Mouse (Mus musculus): Measurements from ENCODE around the gene Jtb. TPM values are rescaled to one million over a fixed set of nuclear protein-coding genes. Genes with fewer than 3 reads are reported as not detected.

The Jtb gene
- total and polyA plus RNA-seq, 3 experiments = 103 to 107 TPM; not detected in 1

DNA sequence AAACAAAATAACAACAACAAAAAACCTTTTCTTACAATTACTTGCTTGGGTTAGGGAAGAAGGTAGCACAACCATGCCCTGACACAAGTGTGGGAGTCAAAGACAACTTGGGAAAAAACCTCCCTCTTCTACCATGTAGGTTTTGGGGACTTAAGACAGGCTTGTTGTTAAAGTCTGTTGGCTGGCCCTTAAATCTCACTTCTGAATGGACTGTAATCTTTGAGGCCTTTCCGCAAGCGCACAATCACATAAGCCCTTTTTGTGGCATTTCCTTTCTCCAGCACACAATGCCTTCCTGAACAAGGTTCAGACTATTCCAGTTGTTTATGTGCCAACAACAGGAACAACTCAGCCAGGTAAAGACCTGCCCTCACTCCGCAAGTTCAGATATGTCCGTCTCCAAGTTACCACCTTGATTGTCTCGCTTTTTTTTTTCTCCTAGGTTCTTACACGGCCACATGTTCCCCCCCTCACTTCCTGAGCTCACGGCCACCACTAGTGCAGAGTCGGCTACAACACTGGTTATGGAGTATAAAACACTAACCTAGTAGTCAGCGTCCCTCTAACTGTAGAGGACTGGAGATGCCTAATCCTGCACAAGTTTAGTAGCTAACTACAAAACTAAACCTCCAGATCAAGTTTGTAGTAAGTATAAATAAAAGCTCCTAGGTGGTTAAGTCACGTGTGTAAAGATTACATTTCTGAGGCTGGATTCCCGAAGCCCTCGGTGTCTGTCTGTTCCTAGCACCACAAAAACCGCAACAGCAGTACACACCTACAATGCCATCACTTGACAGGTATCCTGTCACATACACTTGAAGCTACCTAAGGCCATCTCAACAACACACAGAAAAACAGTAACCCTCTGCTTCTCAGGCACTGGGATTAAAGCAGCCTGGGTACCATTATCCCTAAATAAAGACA is 19.7 kb upstream of the Jtb start (continued):
- TF ChIP-seq POLR2AphosphoS2 (IDR thresholded peaks at IDR 0.05; ENCODE audit: low read length) (peak; percentile 72), ZKSCAN1 (IDR thresholded peaks at IDR 0.05; ENCODE audit: low read depth, low read length) (no peak), NELFE (IDR thresholded peaks at IDR 0.05; ENCODE audit: low read depth, low read length) (no peak), JUND (IDR thresholded peaks at IDR 0.05; ENCODE audit: low read depth, low read length) (no peak), MAZ (IDR thresholded peaks at IDR 0.05; ENCODE audit: low read depth, low read length) (no peak)

DNA sequence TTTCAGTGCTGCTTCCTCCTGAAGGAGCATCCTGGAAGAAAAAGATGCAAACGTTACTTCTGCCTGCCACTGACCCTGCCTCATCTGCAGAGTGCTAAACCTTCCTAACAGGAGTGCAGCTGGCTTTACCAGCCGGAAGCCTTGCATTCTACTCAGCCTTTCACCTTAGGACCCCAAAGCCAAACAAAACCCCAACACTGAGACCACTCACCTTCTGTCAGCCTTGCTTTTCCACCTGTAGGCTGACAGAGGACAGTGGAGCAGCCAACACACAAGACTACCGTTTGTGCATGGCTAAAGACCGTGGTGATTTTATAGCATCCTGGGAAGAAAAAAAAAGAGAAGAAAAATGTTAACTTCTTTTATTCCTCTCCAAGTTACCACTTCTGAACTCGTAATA is 18.7 kb upstream of the Jtb start:
- Histone ChIP-seq H3K9ac (ENCODE audit: control insufficient read depth, low read depth, low read length, poor library complexity, severe bottlenecking) (peak overlapping the region; percentile 98), H3K79me2 (ENCODE audit: control insufficient read depth, insufficient read depth, low read length, poor library complexity) (peaks cover 20% of the 10 kb centered on the region), H3K27me3 (ENCODE audit: control insufficient read depth in 1 of 2, insufficient read depth in 2 of 2, low read length in 2 of 2) (no peaks in the 10 kb centered on the region), H3K9me3 (replicated peaks; ENCODE audit: insufficient read depth, low read length) (no peaks in the 10 kb centered on the region), H3K36me3 (ENCODE audit: control insufficient read depth in 1 of 2, insufficient read depth in 2 of 2, low read length in 2 of 2) (peaks cover 18 to 29% of the 10 kb centered on the region in 2 experiments), H3K27ac (ENCODE audit: control insufficient read depth, low read depth, low read length) (peak overlapping the region; percentile 97), H3K4me3 (ENCODE audit: control insufficient read depth in 1 of 2, insufficient read depth in 1 of 2, low read depth in 2 of 2, low read length in 2 of 2) (peak overlapping the region; percentile 59 to 94), H3K4me1 (ENCODE audit: control insufficient read depth in 1 of 2, insufficient read depth in 2 of 2, low read length in 2 of 2) (peaks cover 7 to 16% of the 10 kb centered on the region in 2 experiments; a peak in 3 of 4 replicates)
- DNase-seq (ENCODE audit: low read depth, low spot score) = no peak
- TF ChIP-seq CHD2 (IDR thresholded peaks at IDR 0.05; ENCODE audit: low read length) (no peak), MYB (IDR thresholded peaks at IDR 0.05; ENCODE audit: low read depth, low read length) (no peak), MYC (IDR thresholded peaks at IDR 0.05; ENCODE audit: low read depth, low read length) (0 out of 2 replicates have a peak, but pooled peaks have one; percentile 30), BHLHE40 (IDR thresholded peaks at IDR 0.05; ENCODE audit: borderline replicate concordance, low read depth, low read length) (no peak), MXI1 (IDR thresholded peaks at IDR 0.05; ENCODE audit: low read depth, low read length) (no peak), MAX (IDR thresholded peaks at IDR 0.05; ENCODE audit: low read length) (no peak), TBP (IDR thresholded peaks at IDR 0.05; ENCODE audit: low read depth, low read length) (no peak), GABPA (IDR thresholded peaks at IDR 0.05; ENCODE audit: low read depth, low read length) (no peak), MAFK (IDR thresholded peaks at IDR 0.05; ENCODE audit: borderline replicate concordance, low read depth, low read length) (no peak), EP300 (IDR thresholded peaks at IDR 0.05; ENCODE audit: low read depth in 1 of 2, low read length in 2 of 2) (no peak), POLR2A (IDR thresholded peaks at IDR 0.05; ENCODE audit: control insufficient read depth in 1 of 2, insufficient read depth in 1 of 2, low read depth in 1 of 2, low read length in 2 of 2, poor library complexity in 1 of 2) (no peak), ETS1 (IDR thresholded peaks at IDR 0.05; ENCODE audit: low read depth, low read length) (no peak), HCFC1 (IDR thresholded peaks at IDR 0.05; ENCODE audit: low read depth, low read length) (no peak), NRF1 (IDR thresholded peaks at IDR 0.05; ENCODE audit: insufficient read depth, low read depth, low read length, poor library complexity, severe bottlenecking) (no peak), JUND (IDR thresholded peaks at IDR 0.05; ENCODE audit: low read depth, low read length) (no peak), POLR2AphosphoS2 (IDR thresholded peaks at IDR 0.05; ENCODE audit: low read length) (no peak), SIN3A (IDR thresholded peaks at IDR 0.05; ENCODE audit: low read length) (no peak), CHD1 (IDR thresholded peaks at IDR 0.05; ENCODE audit: low read depth, low read length) (peak; percentile 92; the same call in 1 of the 2 replicates), MAZ (IDR thresholded peaks at IDR 0.05; ENCODE audit: low read depth, low read length) (0 out of 2 replicates have a peak, but pooled peaks have one; percentile 22)
